Mouse (Mus musculus) left cerebral cortex, adult 2 months (tissue): ENCODE data around the gene Nos1ap. TPM values are rescaled to one million over a fixed set of nuclear protein-coding genes. Genes with fewer than 3 reads are reported as not detected.

ENCODE experiments used
- DNase-seq, 2 experiments: peaks; one replicate each; pipeline ENCODE4 v3.0.0; 2021 to 2022; ENCODE audit warnings: low spot score in 2 of 2, mixed read lengths in 1 of 2; ENCODE audit errors: extremely low spot score in 1 of 2
- H3K27ac ChIP-seq: fragments of 200-600 bp; 2 replicates; pipeline ENCODE4 v1.8.1; 2022
- H3K4me3 ChIP-seq: fragments of 200-600 bp; 2 replicates; pipeline ENCODE4 v1.8.1; 2022
- CTCF ChIP-seq: fragments of 200-600 bp; IDR thresholded peaks from 2 replicates; pipeline ENCODE4 v1.8.1; 2022; ENCODE audit warnings: antibody characterized with exemption, mild to moderate bottlenecking, moderate library complexity
- intact Hi-C: fragments of 180-260 bp; cut with DNase I; formaldehyde crosslinking; loops from one replicate; pipeline ENCODE4 v1.15.1; 2025
- total RNA-seq, 2 experiments: library from RNA; stranded (reverse); gene quantifications; 2 replicates each; pipeline ENCODE4 v1.2.3; 2021

Nos1ap gene
- total RNA-seq, 2 experiments from 2014 or later, result 197 to 233 TPM

- TF ChIP-seq CTCF, result no peak
- intact Hi-C loops, result no loop called here
These were observed 316.4 kb downstream of the Nos1ap start for GRCm38 (mm10) chr1:170273252-170273651.

DNA sequence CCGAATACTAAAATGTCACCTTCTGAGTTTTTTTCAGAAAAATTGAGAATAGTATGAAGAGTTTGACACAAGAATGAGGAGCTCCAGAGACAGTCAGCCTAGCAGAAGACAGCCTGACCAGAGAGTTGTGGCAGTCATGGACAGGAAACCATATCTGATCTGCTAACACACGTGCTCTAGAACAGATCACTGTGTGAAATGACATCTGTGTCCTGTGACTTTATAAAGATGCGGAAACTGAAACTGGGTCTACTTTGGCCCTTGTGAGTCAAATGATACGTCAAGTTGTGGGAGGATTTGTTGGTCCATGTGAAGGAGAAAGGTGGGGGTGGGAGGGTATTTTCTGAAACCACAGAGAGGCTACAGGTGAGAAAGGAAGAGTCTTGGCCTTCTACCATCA, 319.0 kb downstream of the Nos1ap start:
- no peak overlapping the region for H3K27ac ChIP-seq
- intact Hi-C loops, result no loop called here
- no peak for TF ChIP-seq CTCF
- H3K4me3 ChIP-seq, result no peak overlapping the region
- no peak for DNase-seq

More at GRCm38 (mm10) chr1:170273252-170273651, 316.4 kb downstream of the Nos1ap start:
- DNase-seq, result no peak
- H3K4me3 ChIP-seq, result no peak overlapping the region
- no peak overlapping the region for H3K27ac ChIP-seq

DNA sequence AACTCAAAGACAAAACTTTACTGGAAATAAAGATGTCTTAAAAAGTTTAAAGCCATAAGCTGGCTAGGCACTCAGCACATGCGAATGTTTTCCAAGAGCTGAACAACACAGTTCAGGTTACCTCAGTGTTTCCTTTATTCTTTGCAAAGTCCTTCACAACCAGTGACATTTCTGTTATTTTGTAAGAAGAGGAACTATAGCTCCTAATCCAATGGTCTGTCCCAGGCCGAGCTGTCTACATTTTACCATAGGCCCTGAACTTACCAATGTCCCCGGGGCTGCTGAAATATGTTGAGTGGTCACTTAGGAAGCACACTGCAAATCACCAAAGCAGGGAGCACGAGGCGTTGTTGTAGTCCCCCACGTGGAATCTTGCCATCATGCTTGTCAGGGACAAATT, 319.4 kb downstream of the Nos1ap start:
- H3K4me3 ChIP-seq, result no peak overlapping the region
- intact Hi-C loops, result no loop called here
- H3K27ac ChIP-seq, result no peak overlapping the region
- TF ChIP-seq CTCF, result no peak
- no peak for DNase-seq

DNA sequence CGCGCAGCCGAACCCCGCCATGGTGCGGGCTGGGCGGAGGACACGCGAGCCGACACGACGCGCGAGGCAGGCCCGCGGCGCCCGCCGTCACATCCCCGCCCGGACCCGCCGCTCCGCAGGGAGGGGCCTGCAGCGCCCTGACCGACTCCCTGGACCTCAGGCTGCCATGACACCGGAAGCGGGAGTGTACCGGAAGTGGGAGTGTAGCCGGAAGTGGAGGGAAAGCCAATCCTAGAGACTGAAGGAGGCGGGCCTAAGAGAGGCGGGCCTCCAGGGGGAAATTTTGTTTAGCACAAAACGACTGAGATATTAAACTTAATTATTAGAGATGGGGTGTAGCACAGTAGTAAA, 334.1 kb downstream of the Nos1ap start:
- no peak for TF ChIP-seq CTCF
- intact Hi-C loops, result loop anchor here (5.0 kb wide), 1 partner anchor 38 kb away; the partner anchor contains the start of gene Uhmk1
- peak overlapping the region; percentile 81 for H3K4me3 ChIP-seq
- peak; percentile 84 to 86 for DNase-seq
- H3K27ac ChIP-seq, result peak overlapping the region; percentile 76

- intact Hi-C loops, result loop anchor here (5.0 kb wide), 1 partner anchor 38 kb away; the partner anchor contains the start of gene Uhmk1
- TF ChIP-seq CTCF, result no peak
- H3K4me3 ChIP-seq, result peak overlapping the region; percentile 81
- H3K27ac ChIP-seq, result peak overlapping the region; percentile 76
- DNase-seq, result no peak
These were observed 334.6 kb downstream of the Nos1ap start for GRCm38 (mm10) chr1:170254893-170255559.

Other genes with a start within 250 kb of the Nos1ap start
- gene Olfml2b, start 54.7 kb upstream of the Nos1ap start, total RNA-seq, result 1 to 10 TPM; 2.9 to 3.2 TPM